Mouse (Mus musculus) CD4-positive helper T cell, adult 2 months (primary cell): ENCODE results near the gene Ago3.

Experiments used
- DNase-seq: peaks from one replicate; pipeline ENCODE4 v3.0.0-alpha.2; 2012; ENCODE audit warnings: low read depth, missing footprints, low spot score

Ago3 gene

DNA sequence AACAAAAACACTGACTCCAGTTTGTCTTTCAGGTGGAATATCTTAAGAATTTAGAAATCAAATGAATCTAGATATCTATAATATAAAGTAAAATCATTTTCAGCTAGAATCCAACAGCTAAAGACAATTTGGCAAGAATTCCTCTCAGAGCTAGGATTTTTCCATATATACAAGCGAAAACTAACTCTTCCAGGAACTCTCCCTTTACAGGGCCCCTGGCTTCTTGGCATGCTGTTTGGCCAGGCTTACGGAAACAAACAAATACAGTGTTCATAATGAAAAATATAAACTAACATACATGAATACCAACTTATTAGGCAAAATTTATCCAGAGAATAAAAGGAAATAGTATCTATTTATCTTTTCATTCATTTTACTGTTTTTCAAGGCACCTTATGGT lies 5.5 kb downstream of the Ago3 start:
- no peak for DNase-seq

DNA sequence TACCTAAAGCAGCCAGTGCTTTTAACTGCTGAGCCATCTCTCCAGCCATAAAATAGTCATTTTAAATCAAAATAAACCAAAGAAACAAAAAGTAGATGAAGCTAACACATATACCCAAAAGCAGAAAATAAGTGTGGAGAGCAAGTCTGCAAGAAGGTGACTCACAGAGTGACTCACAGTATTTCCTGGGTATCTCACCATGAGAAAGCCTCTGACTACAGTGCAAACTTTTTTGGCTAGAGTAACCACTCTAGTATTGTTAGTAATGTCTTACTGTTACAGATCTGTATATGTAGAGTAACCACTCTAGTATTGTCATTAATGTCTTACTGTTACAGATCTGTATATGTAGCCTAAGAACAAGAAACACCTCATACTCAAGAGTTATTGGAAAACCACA lies 13.6 kb downstream of the Ago3 start:
- DNase-seq, result no peak

DNA sequence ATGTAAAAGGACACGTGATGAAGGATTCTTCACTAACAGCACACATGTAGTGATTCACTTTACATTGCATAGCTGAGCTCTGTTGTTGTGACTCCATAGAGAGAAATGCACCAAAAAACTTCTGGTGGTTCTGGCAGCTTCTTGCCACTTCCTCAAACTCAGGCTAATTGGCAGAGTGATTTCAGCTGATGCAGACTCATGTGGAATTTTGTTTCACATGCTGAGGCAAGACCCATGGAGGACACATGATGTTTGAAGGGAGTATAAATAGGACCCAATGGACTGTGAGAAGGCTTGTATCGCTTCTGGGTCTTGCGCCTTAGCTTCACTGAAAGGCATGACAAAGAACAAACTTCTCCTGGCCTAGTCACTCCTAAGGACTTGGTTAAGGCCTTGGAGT lies 16.8 kb downstream of the Ago3 start:
- DNase-seq, result no peak

DNA sequence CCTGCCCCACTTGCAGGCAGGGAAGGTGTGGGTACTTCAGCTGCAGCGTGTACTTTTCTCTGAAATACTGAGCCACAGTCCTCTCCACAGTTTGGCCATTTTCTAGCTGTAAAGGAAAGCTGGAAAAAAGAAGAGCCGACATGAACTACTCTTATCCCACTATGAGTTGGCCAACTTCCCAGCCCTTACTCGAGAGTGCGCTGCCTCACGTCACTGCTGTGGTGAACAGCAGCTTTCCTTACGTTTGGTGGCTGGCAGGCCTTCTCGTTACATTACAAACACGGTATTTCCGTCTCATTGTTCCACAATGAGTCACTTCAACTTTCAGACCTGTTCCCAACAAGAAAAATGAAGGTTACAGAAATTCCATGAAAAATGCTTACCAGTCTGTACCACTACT lies 57.9 kb downstream of the Ago3 start:
- DNase-seq, result no peak

DNA sequence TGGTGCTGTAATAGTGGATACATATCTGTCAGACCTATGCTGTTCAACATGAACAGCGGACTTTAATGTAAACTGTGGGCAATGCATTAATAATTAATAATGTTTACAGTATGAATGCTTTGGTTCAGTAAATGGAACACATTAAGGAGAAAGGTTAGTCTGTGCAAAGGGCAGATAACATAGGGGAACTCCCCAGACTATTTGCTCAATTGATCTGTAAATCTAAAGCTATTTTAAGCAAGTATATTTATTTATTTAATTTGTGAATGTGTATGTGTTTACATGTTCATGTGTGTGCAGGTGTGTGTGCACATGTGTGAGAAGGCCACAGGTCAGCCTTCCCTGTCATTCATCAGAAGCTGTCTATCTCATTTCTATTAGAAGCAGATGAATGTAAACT lies 69.3 kb downstream of the Ago3 start:
- DNase-seq, result no peak

DNA sequence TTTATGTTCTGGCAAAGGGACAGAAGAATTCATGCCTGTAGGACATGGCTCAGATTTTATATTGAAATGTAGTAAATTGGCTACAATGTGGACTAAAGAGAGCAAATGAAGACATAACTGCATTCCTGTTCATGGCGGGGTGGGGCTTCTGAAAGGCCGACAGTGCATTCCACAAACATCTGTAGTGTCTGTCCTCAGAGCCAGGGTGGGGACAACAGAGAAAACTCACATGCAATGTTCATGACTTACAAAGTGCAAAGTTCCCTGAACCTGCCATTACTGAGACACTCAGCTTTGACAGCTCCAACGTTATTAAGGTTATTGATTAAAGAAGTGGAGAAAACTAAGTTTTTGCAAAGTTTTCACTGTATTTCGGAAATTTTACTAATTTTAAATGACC lies 85.9 kb downstream of the Ago3 start:
- no peak for DNase-seq

DNA sequence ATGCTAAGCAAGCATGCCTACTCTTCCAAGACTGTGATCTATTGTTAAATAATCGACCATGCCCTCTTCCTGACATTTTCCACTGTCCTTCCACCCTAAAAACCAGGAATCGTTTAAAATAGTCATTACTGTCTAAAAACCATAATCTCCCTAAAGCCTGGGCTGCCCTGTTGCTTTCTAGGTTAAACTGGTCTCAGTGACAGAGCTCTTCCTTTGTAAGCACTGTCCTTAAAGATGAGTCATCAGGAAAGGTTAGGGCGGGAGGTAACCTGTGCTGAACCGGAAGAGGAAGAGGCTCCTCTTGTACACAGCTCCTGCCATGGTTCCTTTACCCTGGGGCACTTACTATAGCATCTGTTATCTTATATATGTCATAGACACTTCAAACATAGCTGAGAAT lies 89.9 kb downstream of the Ago3 start:
- DNase-seq, result no peak

DNA sequence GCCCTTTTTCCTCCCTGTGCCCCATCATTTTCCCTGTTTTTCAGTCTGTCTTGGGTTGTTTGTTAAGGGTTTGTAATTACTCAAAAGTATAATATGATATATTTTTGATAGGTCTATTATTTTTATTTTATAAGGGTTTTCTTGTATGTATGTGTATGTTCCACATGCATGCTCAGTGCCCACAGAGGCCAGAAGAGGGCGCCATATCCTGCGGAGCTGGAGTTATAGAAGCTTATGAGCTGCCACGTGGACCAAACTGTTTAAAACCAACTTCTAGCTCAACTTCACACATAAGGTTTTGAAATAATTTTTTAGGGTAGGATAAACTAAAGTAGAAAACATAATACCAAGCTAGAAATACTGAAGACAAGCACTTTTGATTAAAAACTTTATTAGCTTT lies 97.0 kb downstream of the Ago3 start:
- peak; percentile 25 for DNase-seq

DNA sequence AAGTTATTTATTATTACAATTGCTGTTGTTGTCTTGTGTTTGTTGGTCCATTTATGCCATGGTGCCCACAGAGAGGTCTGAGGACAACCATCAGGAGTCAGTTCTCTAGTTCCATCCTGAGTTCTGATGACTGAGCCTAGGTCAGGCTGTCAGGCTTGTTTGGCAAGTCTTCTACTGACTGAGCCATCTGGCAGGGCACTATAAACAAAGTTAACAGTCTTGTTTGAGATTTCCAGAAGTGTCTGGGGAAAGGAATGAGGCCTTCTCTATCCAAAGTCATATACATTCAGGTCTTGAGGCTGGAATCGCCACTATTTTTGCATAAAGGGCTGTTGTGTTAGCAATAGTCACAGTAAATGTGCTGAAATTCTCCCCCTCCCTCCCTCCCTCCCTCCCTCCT lies 97.6 kb downstream of the Ago3 start:
- DNase-seq, result no peak

DNA sequence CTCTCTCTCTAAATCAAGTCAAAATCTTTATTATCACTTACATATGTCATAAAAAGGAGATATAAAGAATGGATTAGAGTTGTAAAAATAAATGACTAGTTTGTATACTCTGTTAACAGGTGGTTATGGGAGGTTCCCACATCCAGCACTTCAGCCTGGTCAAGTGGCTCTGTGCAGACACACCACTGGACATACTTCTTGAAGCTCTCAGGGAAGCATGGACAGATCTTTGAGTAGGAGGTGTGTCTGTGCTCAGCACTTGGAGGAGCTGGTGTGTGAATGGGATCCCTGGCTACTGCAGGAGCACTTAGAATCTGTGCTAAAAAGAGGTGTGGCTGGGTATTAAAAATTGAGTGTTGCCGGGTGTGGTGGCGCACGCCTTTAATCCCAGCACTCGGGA lies 99.1 kb downstream of the Ago3 start:
- no peak for DNase-seq

DNA sequence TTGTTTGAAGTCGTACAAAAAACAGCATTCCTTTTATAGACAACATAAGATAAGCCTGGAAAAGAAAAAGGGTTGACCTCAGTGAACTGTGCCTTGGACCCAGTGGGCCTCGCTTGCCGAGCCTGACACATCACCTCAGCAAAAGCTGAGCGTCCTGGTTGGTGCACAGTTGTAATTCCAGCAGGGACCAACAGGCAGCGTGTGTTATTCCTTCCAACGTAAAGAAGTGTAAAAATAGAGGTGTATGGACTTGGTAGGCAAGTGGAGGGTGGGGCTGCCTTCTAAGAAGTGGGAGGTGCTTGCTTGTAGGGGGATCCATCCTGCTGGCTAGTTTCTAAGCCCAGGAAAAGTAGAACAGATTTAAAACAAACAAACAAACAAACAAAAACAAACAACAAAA lies 103.3 kb downstream of the Ago3 start:
- no peak for DNase-seq

DNA sequence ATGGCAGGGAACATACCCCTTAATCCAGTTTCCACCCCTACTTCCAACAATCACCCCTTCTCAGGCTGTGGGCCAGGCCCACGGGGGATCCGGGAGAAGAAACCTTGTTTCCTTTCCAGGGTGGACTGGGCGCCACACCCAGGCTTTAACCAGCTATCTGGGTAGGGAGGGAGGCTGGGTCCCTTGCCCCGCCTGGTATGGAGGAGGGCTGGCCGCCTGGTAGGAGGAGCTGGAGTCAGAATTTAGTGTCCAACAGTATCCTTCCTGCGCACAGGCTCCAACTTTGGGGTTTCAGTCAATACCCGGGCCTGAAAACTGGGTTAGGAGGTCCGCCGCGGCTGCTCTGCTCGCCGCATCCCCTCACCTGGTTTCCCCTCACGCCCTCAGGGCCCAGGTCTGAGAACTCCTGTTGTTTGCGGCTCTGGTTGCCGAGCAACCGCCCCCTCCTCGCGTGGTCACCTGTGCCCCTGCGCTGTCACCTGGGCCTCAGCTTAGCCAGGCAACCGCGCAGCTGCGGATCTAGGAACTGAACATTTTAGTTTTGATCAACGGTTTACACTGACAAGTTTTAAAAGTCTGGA lies 104.0 kb downstream of the Ago3 start, which contains the start of gene Tekt2:
Gene Tekt2, minus strand, starts transcription at position 408 of the 581 bp plus-strand sequence.
- DNase-seq, result no peak

DNA sequence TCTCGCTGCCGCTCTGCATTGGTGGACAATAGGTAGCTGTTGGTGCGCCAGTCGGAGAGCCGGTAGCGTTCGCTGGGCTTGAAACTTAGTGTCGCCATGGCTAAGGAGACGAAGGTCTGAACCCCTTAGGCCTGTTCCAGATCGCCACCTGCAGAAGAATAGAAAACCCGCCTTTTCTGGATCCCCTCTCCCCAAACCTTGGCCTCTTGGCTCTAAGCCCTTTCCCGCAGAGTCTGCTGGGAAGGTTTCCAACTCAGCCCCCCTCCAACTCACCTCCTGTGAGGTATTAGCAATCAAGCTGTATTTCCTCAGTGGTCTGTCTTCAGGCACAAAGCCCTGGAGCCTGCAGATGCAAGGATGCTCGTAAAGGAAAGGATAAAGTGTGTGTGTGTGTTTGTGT lies 104.5 kb downstream of the Ago3 start:
- DNase-seq, result no peak

DNA sequence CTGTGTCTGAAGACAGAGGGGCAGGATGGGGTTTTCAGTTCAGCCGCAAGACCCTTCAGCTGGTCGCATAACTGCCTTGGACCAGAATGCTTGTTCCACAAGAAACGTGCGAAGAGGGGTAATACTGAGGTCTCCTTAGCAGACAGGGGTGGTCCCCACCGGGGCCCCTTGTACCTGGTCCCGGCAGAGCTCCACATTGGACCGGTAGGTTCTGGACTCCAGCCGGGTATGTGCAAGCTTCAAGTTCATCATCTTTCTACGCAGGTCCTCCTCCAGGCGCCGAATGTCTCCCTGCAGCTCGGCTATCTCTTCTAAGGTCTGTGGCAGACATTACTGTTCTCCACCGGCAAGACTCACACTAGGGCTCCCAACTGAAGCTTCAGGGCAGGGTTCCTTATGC lies 106.7 kb downstream of the Ago3 start:
- no peak for DNase-seq

DNA sequence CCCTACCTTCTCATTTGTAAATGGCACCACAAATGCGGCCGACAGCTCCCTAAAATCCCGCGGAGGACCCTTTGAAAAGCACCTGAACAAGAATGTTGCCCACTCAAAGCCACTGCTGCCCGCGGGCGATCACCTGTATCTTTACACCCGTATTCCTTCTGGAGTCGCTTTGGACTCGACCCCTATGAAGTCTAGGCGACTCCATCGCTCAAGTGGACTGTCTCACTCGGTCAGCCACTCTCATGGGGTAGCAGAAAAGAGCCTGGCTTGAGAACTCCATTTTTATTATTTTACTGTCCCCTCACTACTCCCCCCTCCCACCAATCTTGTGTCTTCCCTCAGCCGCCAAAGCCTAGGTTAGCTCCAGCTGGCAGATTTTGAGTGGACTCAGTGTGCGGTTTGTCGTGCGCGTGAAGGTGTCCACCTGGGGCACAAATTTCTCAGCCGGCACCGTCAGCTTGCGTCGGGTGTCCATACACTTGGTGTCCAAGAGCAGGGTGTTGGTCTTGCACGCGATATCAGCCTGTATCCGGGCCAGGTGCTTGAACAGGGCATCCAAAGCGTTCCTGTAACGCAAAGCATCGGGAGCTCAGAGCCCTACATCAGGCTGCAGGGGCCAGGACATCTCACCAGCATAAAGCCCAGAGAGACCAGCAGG lies 107.4 kb downstream of the Ago3 start:
- DNase-seq, result no peak

DNA sequence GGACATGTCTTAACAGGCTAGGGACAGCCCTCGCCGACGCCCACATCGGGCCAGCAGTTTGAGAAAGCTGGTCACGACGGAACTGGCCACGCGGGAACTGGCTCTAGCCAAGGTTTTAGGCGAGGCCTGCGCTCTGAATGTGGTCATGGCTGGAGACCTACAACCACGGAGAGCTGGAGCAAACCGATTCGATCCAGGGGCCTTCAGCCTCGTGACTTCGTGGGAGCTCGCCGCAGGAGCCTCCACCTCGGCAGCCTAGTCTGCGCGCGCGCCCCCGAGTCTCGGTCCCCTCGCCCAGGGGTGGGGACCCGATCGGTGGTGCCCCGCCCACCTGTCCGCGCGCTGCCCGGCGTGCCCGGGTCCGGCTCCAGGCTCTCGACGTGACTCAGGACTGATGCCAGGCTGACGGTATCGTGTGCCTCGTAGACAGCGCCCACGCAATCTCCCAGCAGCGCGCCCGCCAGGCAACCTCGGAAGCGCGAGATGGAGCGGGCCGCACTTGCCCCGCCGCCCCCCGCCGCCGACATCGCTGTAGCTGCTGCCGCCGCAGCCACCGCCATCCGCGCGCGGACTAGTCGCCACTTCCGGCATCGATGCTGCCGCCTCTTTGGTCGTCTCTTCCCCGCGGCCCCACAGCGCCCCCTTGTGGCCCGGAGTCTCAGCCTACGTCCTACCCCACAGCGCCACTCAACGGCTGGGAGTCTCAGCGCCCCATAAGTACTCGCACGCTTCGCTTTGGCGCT lies 108.1 kb downstream of the Ago3 start, which contains the start of gene Adprhl2:
Gene Adprhl2, minus strand, starts transcription at position 593 of the 743 bp plus-strand sequence.
- DNase-seq, result peak; percentile 97

DNA sequence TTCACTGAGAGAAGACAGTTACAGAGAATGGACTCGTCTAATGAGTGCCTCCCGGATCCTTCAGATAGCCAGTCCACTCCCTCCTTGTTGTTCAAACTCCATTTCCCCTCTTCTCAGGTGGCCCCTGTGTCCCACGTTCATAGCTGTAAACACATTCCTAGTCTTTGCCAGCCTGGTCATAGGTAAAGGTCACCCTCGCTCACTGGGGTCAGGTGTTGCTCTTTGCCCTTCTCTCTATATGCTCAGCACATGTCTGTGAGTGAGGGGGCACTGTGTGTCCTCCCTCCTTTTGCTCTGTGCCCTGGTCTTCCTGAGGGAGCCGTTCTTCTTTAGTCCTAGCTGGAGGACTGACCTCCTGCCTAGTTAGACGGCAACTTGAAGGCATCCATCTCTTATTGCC lies 109.5 kb downstream of the Ago3 start:
- DNase-seq, result no peak

DNA sequence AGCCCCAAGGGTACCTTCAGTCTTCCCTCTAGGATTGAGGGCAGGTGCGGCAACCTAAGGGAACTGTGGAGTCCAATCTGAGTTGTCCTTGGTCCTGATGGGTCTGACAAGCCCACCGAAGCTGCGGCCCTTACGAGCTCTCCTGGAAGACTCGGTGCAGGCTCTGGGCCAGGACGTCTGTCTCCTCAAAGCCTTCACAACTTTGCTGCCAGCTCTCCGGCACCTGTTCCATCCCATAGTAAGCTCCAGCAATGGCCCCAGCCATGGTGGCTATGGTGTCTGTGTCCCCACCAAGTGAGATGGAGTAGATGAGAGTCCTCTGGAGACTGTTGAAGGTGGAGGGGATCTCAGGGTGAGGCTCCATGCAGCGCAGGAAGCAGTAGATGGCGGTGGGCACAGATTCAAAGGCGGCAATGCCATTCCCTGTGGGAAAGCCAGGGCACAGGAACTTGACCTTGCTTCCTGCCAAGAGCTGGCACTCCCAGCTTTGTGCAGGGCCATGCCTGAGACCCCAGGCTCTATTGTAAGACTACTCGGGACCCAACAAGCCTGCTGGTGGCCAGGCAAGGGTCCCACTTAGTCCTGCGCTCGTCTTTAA lies 112.8 kb downstream of the Ago3 start:
- DNase-seq, result no peak

DNA sequence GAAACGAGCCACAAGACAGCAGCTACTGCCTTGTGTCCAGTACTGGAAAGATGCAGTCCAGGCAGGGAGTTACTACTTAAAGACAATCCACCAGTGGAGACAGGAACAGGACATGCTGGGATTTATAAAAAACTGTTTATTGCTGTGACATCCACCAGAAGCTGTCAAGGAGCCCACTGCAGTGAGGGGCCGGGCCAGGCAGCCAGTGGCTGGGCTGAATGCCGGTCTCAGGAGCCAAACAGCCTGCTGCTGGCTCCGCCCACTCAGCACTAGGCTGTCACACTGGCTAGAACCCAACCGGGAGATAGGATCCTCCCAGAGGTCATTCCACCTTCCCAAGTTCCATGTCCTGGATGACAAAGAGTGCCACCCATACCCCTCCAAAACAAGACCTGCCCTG lies 113.4 kb downstream of the Ago3 start:
- no peak for DNase-seq

DNA sequence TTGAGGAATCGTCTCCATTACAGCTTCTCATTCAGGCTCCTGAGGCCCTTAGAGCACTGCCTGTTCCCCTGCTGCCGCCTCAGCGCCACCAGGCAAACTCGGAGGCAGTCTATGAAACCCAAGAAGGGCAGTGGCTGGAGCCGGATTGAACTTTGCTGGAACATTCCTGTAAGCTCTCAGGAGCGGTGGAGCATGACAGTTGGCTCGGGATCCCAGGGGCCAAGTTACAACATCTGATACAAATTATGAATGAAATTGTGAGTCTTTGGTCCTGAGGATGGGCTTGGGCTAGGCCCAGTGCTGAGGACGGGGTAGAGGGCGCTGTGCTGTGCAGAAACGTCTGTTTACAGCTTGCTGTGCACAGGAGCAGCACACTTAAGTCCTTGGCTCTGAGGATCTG lies 115.0 kb downstream of the Ago3 start:
- no peak for DNase-seq

DNA sequence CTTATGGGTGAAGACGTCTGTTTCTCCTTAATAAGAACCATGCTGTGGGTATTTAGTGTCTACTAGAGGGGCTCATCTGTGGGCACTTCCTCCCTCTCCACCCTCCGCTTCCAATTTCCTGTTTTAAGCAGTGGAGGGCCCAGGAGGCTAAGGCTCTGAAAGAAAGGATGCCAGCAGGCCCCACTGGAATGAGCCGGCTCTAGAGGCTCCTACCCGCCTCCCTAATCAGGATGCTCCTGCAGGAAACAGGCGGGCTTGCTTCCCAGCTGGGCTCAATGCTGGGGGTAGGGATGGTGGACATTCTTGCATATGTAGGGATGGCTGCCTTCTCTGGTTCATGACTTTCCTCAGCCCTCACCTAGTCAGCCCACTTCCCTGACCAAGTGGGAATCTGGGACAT lies 116.2 kb downstream of the Ago3 start:
- no peak for DNase-seq

DNA sequence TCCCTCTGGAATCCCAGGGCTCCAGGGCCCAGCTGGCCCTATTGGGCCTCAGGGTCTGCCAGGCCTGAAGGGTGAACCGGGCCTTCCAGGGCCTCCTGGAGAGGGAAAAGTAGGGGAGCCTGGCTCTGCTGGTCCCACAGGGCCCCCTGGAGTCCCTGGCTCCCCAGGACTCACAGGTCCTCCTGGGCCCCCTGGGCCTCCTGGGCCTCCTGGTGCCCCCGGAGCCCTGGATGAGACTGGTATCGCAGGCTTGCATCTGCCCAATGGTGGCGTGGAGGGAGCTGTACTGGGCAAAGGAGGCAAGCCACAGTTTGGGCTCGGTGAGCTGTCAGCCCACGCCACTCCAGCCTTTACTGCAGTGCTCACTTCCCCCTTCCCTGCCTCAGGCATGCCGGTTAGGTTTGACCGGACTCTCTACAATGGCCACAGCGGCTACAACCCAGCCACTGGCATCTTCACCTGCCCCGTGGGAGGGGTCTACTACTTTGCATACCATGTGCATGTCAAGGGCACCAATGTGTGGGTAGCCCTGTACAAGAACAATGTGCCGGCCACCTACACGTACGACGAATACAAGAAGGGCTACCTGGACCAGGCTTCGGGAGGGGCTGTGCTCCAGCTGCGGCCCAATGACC lies 117.7 kb downstream of the Ago3 start:
- DNase-seq, result no peak
